Comparison of ENCODE assay signal across 30 mouse cellular contexts in genomic region chr11:85055561-85055960, GRCm38 (mm10).
"Had no signal": no experiment of that assay in that cellular context is flagged by ENCODE, and none has a peak within 500 bp of the region (broad histone marks: within the 10 kb centered on the region; RNA-seq: fewer than 3 reads in every experiment).

No protein-coding gene starts in this region.

- DNase-seq: left cerebral cortex, postnatal 4 days; liver; lung, adult 18-20 months; lung, adult 2 months; lung, embryonic 14.5 days; lung, postnatal 10 days; lung, postnatal 14 days; lung, postnatal 36 days; lung, postnatal 4 days; midbrain, embryonic 14.5 days had no signal

- H3K9me3 ChIP-seq: limb, embryonic 10.5 days; limb, embryonic 12.5 days; limb, embryonic 13.5 days; limb, embryonic 15.5 days; liver, embryonic 12.5 days; liver, embryonic 15.5 days; lung, embryonic 15.5 days; megakaryocyte, embryonic 14.5 days; midbrain, embryonic 10.5 days; midbrain, embryonic 12.5 days; midbrain, embryonic 13.5 days; midbrain, embryonic 15.5 days had no signal

- ATAC-seq: liver, embryonic 12.5 days; lung, postnatal 0 days; midbrain, embryonic 13.5 days; midbrain, embryonic 15.5 days; midbrain, embryonic 16.5 days had no signal

- H3K4me1 ChIP-seq: limb, embryonic 10.5 days; limb, embryonic 12.5 days; limb, embryonic 13.5 days; limb, embryonic 15.5 days; lung, embryonic 15.5 days; midbrain, embryonic 10.5 days; midbrain, embryonic 12.5 days; midbrain, embryonic 13.5 days; midbrain, embryonic 15.5 days had no signal

- H3K4me3 ChIP-seq: left cerebral cortex, adult 2 months; limb, embryonic 10.5 days; limb, embryonic 12.5 days; limb, embryonic 13.5 days; limb, embryonic 15.5 days; liver, embryonic 12.5 days; liver, embryonic 15.5 days; lung, embryonic 15.5 days; megakaryocyte, embryonic 14.5 days; midbrain, embryonic 10.5 days; midbrain, embryonic 12.5 days; midbrain, embryonic 13.5 days; midbrain, embryonic 15.5 days; myocyte had no signal

- H3K36me3 ChIP-seq: limb, embryonic 10.5 days; limb, embryonic 15.5 days; lung, embryonic 15.5 days had no signal

- H3K9ac ChIP-seq: limb, embryonic 12.5 days; limb, embryonic 13.5 days; limb, embryonic 15.5 days; liver, embryonic 12.5 days; liver, embryonic 14.5 days; liver, embryonic 15.5 days; lung, embryonic 14.5 days; lung, embryonic 15.5 days; midbrain, embryonic 12.5 days; midbrain, embryonic 13.5 days; midbrain, embryonic 15.5 days had no signal

- H3K27ac ChIP-seq: left cerebral cortex, adult 2 months; limb, embryonic 10.5 days; limb, embryonic 12.5 days; limb, embryonic 13.5 days; limb, embryonic 15.5 days; liver, embryonic 12.5 days; liver, embryonic 14.5 days; liver, embryonic 15.5 days; lung, embryonic 15.5 days; macrophage; midbrain, embryonic 10.5 days; midbrain, embryonic 12.5 days; midbrain, embryonic 13.5 days; midbrain, embryonic 15.5 days had no signal

- H3K4me2 ChIP-seq: limb, embryonic 12.5 days; limb, embryonic 13.5 days; limb, embryonic 15.5 days; liver, embryonic 11.5 days; liver, embryonic 12.5 days; liver, embryonic 15.5 days; lung, embryonic 14.5 days; lung, embryonic 15.5 days; midbrain, embryonic 11.5 days; midbrain, embryonic 12.5 days; midbrain, embryonic 13.5 days; midbrain, embryonic 15.5 days had no signal

- H3K27me3 ChIP-seq: limb, embryonic 12.5 days; limb, embryonic 13.5 days; limb, embryonic 15.5 days; liver, embryonic 12.5 days; liver, embryonic 15.5 days; lung, embryonic 15.5 days; megakaryocyte, embryonic 14.5 days; midbrain, embryonic 12.5 days; midbrain, embryonic 13.5 days; midbrain, embryonic 15.5 days had no signal
